ENCODE assay signal across 15 mouse cellular contexts in the genomic region with DNA sequence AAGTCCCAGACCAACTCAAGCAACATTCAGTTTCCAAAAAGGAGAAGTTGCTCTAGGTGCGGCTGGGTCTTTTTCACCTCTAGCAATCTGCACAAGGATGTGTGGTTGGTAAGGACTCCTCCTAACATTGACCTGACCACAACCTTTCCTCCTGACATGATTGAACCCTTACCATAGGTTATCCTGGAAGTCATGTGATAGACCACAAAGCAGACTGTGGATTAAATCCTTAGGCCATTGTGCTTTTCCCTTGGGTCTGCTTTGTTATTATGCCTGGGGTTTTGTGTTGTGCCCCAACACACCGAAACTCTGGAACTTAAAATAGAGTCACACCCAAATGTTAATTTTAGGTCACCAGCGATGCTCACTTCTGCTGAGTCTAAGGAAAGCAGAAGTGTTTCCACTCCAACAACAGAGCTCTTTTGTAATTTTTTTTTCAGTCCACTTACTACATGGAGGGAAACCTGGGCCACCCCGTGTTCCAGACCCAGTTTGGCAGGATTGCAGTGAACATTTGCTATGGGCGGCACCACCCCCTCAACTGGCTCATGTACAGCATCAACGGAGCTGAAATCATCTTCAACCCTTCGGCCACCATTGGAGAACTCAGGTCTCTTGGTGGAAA. TPM values are rescaled to one million over a fixed set of nuclear protein-coding genes. Genes with fewer than 3 reads are reported as not detected.
DNase-seq lines count a peak whose midpoint lies in the region; ATAC-seq lines count a peak whose summit lies in the region.
"Had no signal": no experiment of that assay in that cellular context is flagged by ENCODE, and none has a peak within 500 bp of the region (broad histone marks: within the 10 kb centered on the region; RNA-seq: fewer than 3 reads in every experiment).

No protein-coding gene starts in this region.

- H3K4me1 ChIP-seq in liver, embryonic 15.5 days (replicated peaks) = peaks cover 4% of the 10 kb centered on the region; the same call in 1 of the 2 replicates
- H3K4me1 ChIP-seq in forebrain, embryonic 12.5 days = no peaks in the 10 kb centered on the region
- H3K4me1 ChIP-seq: forebrain, embryonic 10.5 days; limb, embryonic 10.5 days had no signal

- no peak overlapping the region for H3K4me3 ChIP-seq in liver, embryonic 15.5 days (replicated peaks)
- H3K4me3 ChIP-seq in forebrain, embryonic 12.5 days (replicated peaks) = no peak overlapping the region
- H3K4me3 ChIP-seq: forebrain, embryonic 10.5 days; heart, adult 2 months; limb, embryonic 10.5 days had no signal

- H3K27me3 ChIP-seq in liver, embryonic 15.5 days = no peaks in the 10 kb centered on the region
- no peaks in the 10 kb centered on the region for H3K27me3 ChIP-seq in forebrain, embryonic 12.5 days

- H3K9ac ChIP-seq in liver, embryonic 15.5 days = no peak overlapping the region
- no peak overlapping the region for H3K9ac ChIP-seq in forebrain, embryonic 12.5 days

- DNase-seq in cerebellum, adult 11-12 months = peak; percentile 18
- DNase-seq in cerebellum, postnatal 4 days (ENCODE audit: low spot score in 2 of 2) = no peak
- DNase-seq in spleen, adult 12 weeks (ENCODE audit: low spot score) = peak; percentile 18
- no peak for DNase-seq in spleen, postnatal 4 days (ENCODE audit: low spot score in 2 of 2)
- DNase-seq in heart, adult 18-20 months = no peak
- DNase-seq in retina, embryonic 14.5 days (ENCODE audit: low spot score) = no peak
- DNase-seq: adrenal gland, postnatal 36 days; heart, adult 2 months; lung, postnatal 4 days; right cerebral cortex, postnatal 14 days; thymus, postnatal 4 days had no signal

- H3K9me3 ChIP-seq in liver, embryonic 15.5 days (replicated peaks) = no peaks in the 10 kb centered on the region
- H3K9me3 ChIP-seq in forebrain, embryonic 12.5 days = no peaks in the 10 kb centered on the region
- H3K9me3 ChIP-seq: limb, embryonic 10.5 days had no signal

- peak overlapping the region; percentile 64 for H3K27ac ChIP-seq in liver, embryonic 15.5 days (replicated peaks)
- no peak overlapping the region for H3K27ac ChIP-seq in forebrain, embryonic 12.5 days
- H3K27ac ChIP-seq: forebrain, embryonic 10.5 days; heart, adult 2 months; limb, embryonic 10.5 days had no signal

- H3K36me3 ChIP-seq in liver, embryonic 15.5 days (replicated peaks) = 0 out of 2 replicates have a peak, but pooled peaks cover 5% of the 10 kb centered on the region
- no peaks in the 10 kb centered on the region for H3K36me3 ChIP-seq in forebrain, embryonic 12.5 days (replicated peaks)
- H3K36me3 ChIP-seq: forebrain, embryonic 10.5 days; limb, embryonic 10.5 days had no signal

- ATAC-seq in liver, embryonic 15.5 days (ENCODE audit: insufficient read depth) = peak; percentile 44
- no peak for ATAC-seq in forebrain, embryonic 12.5 days (ENCODE audit: low FRiP score)

- WGBS in liver, embryonic 15.5 days (ENCODE audit: insufficient replicate concordance) = 42% methylated on average over 7 of the region's 7 CpGs
- 89% methylated on average over 7 of the region's 7 CpGs for WGBS in forebrain, embryonic 12.5 days

- H3K4me2 ChIP-seq in liver, embryonic 15.5 days = peak overlapping the region; percentile 23; the same call in 1 of the 2 replicates
- no peak overlapping the region for H3K4me2 ChIP-seq in forebrain, embryonic 12.5 days

RNA-seq across cellular contexts. Expression of a gene that starts 28.7 kb away (rescaled TPM):
- 28.0 and 32.6 TPM in 2 replicates for polyA plus RNA-seq in liver, embryonic 15.5 days (2015; fragmentation: Nextera tagmentation; extraction: Ambion mirVana)
- not detected in 2 replicates for polyA plus RNA-seq in forebrain, embryonic 12.5 days (2016; fragmentation: Nextera tagmentation; extraction: Ambion mirVana)
- under 1 TPM; 0.25 to 0.64 TPM for total RNA-seq in heart, adult 18-20 months (2021)
- polyA plus RNA-seq: limb, embryonic 10.5 days had no signal

Comparison
In these comparisons a context has a peak if more than half of its experiments do, and no peak if none do; other contexts are left out.
1. DNase-seq: peak in cerebellum, adult 11-12 months (single experiment) and spleen, adult 12 weeks (single experiment); none in cerebellum, postnatal 4 days (0 of 2), spleen, postnatal 4 days (0 of 2), heart, adult 18-20 months (0 of 2) and retina, embryonic 14.5 days (single experiment).
2. RNA of a gene that starts 28.7 kb away (polyA plus RNA-seq): 28.0 to 32.6 TPM in liver, embryonic 15.5 days; not detected in forebrain, embryonic 12.5 days; every median in the first group is over 10 times any median in the second.